Mouse (Mus musculus) brain, embryonic 14.5 days (tissue): ENCODE measurements around the gene Trappc12.

ENCODE experiments used
- CTCF ChIP-seq: fragments of 200-500 bp; IDR thresholded peaks from 2 replicates; pipeline ENCODE4 v1.5.1; 2012; ENCODE audit warnings: inconsistent platforms, mild to moderate bottlenecking, moderate library complexity, borderline replicate concordance; ENCODE audit not compliant: insufficient read depth, insufficient read length; ENCODE audit errors: extremely low read depth
- POLR2A ChIP-seq: fragments of 200-500 bp; IDR thresholded peaks from 2 replicates; pipeline ENCODE4 v1.6.1; 2012; ENCODE audit warnings: mild to moderate bottlenecking, inconsistent platforms, borderline replicate concordance; ENCODE audit not compliant: poor library complexity, insufficient read depth, insufficient read length, severe bottlenecking; ENCODE audit errors: extremely low read depth

DNA sequence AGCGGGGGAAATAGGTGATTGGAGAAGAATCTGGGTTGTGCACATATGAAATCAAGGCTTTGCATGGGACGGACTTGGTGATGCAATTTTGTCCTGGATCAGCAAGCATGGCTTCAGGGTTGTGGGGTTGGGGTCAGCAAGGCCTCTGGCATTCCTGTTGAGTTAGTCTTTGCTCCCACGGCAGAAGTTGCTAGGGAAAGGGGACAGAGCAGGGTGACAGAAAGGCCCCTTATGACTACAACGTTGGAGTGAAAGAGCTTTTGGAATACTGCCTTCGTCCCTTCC is 74.4 kb downstream of the Trappc12 start:
- TF ChIP-seq POLR2A (no peak), CTCF (no peak)
